Mouse (Mus musculus) urinary bladder, adult 2 months (tissue): ENCODE measurements around the gene Eid2b. TPM values are rescaled to one million over a fixed set of nuclear protein-coding genes. Genes with fewer than 3 reads are reported as not detected.
"Not testable (repeated sequence)": the region's sequence is repeated elsewhere in the genome, so short reads cannot be mapped to it uniquely, and the experiment has no call there.

Source experiments
- DNase-seq: peaks from one replicate; pipeline ENCODE4 v3.0.0; 2022; ENCODE audit warnings: low spot score
- polyA plus RNA-seq: library from polyadenylated mRNA; depleted of rRNA; stranded (reverse); fragments of >200 nt; gene quantifications from 2 replicates; pipeline ENCODE4 v1.2.3, GENCODE M21; 2012; rRNA removed

Gene Eid2b
- polyA plus RNA-seq: 9.4 and 10.1 TPM in 2 replicates

- peak; percentile 95 for DNase-seq
Measured at GRCm38 (mm10) chr7:28277615-28278278, at the start of gene Eid2b. Gene Eid2b, plus strand, starts transcription at chr7:28277739.

GRCm38 (mm10) chr7:28243943-28244342, 33.6 kb upstream of the Eid2b start:
- not testable (repeated sequence) for DNase-seq

- DNase-seq: no peak
Measured at GRCm38 (mm10) chr7:28248957-28249356, 28.6 kb upstream of the Eid2b start.

GRCm38 (mm10) chr7:28251976-28252375, 25.6 kb upstream of the Eid2b start:
- DNase-seq: no peak

GRCm38 (mm10) chr7:28254591-28254990, 22.9 kb upstream of the Eid2b start:
- DNase-seq: no peak

GRCm38 (mm10) chr7:28255476-28255875, 22.1 kb upstream of the Eid2b start:
- DNase-seq: no peak

GRCm38 (mm10) chr7:28262861-28263260, 14.7 kb upstream of the Eid2b start:
- DNase-seq: no peak

GRCm38 (mm10) chr7:28263786-28264185, 13.8 kb upstream of the Eid2b start:
- DNase-seq: peak; percentile 34

GRCm38 (mm10) chr7:28265391-28265790, 12.1 kb upstream of the Eid2b start:
- DNase-seq: no peak

GRCm38 (mm10) chr7:28267129-28268041, 10.2 kb upstream of the Eid2b start, which contains the start of gene Eid2:
Gene Eid2, plus strand, starts transcription at chr7:28267881.
- peak; percentile 63 for DNase-seq

- peak; percentile 67 for DNase-seq
Measured at GRCm38 (mm10) chr7:28268042-28268531, 9.5 kb upstream of the Eid2b start.

- no peak for DNase-seq
Measured at GRCm38 (mm10) chr7:28268576-28268975, 9.0 kb upstream of the Eid2b start.

- no peak for DNase-seq
Measured at GRCm38 (mm10) chr7:28269355-28269754, 8.2 kb upstream of the Eid2b start.

GRCm38 (mm10) chr7:28271761-28272160, 5.8 kb upstream of the Eid2b start:
- no peak for DNase-seq

GRCm38 (mm10) chr7:28277237-28277614, 313 bp upstream of the Eid2b start:
- no peak for DNase-seq

- no peak for DNase-seq
Measured at GRCm38 (mm10) chr7:28278279-28278652, 727 bp downstream of the Eid2b start.

- no peak for DNase-seq
Measured at GRCm38 (mm10) chr7:28280630-28281029, 3.1 kb downstream of the Eid2b start.

- DNase-seq: no peak
Measured at GRCm38 (mm10) chr7:28290165-28290564, 12.6 kb downstream of the Eid2b start.

GRCm38 (mm10) chr7:28290638-28291590, 13.4 kb downstream of the Eid2b start, which contains the start of gene Selenov:
Gene Selenov, minus strand, starts transcription at chr7:28291186.
- no peak for DNase-seq

GRCm38 (mm10) chr7:28294481-28294880, 16.9 kb downstream of the Eid2b start:
- no peak for DNase-seq

- DNase-seq: no peak
Measured at GRCm38 (mm10) chr7:28298837-28299625, 21.5 kb downstream of the Eid2b start.
